Mouse (Mus musculus): Measurements from ENCODE around the gene Pold4.
A peak's percentile ranks its signal among the peaks of the same experiment; 100 is the strongest.

Gene Pold4

DNA sequence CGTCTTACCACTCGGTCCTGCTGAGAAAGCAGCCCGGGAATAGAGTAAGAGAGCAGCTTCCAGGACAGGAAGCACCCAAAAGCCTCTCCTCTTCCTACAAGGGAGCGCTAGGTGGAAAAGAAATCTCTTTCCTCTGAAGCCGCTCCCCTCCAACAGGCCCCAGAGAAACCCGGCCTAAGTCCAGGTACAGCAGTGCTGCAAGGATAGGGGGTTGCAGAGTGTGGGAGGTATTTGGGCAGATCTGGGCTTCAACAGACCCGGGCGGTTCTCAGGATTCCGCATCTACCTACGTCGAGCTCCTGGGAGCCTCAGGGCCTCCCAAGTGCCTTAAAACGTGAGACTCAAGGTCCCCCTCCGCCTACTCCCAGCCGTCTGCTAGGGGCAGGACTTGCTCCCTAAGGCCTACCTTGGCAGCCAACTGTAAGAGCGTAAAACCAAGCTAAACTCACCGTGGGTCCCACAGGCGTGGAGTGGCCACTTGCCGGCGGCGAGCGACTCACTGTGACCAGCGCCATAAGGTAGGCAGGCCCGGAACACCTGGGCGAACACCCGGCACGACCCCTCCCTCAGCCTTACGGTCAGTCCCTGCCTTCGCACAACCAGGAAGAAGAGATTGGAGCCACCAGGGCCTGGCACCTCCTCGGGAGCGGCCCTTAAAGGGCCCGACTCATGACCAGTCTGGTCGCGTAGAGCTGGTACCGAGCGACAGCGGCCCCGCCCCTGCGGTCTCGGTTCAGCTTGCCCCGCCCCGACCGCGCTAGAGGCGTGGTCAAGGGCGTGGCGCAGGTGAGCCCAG, 37.1 kb downstream of the Pold4 start, which contains the start of gene Ssh3:
TSS of gene Ssh3 (minus strand) at position 615 of the 796 bp plus-strand sequence.
- DNase-seq (ENCODE audit: low spot score in 2 of 2), result peak; percentile 35 to 53

DNA sequence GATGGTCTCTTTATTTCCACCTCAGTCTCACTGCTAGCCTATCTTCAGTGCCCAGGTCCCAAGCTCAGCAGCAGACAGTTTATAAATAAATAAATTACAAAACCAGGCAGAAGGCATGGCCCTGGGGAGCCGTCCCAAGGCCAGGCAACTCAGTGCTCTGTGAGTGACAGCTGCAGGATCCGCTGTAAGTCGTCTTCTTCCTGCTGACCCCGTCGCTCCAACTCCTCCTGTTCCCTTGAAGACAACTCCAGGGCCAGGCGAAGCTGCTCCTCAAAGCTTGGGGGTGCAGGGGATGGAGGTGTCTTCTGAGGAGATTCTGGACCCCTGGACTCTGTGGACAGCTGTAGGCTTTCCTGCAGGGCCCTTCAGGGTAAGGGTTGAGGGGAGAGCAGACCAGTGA, 38.5 kb downstream of the Pold4 start:
- DNase-seq (ENCODE audit: low spot score in 2 of 2), result no peak

DNA sequence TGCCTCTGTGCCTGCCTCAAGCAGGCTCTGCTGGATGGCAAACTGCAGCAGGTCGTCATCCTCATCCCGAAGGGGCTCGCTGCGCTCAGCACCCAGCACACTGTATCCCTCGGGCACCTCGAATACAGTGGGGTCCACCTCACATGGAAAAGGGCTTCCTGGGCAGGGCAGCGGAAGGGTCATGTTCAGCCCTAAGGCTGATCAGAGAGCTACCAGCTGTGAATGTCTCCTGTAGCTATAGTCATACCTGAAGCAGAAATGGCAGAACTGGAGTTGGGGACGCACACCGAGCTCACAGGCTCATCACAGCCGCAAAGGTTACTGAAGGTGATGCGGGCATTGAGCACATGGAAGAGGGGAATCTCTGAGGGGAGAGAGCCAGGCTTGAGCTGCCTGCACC, 39.3 kb downstream of the Pold4 start:
- no peak for DNase-seq (ENCODE audit: low spot score in 2 of 2)

DNA sequence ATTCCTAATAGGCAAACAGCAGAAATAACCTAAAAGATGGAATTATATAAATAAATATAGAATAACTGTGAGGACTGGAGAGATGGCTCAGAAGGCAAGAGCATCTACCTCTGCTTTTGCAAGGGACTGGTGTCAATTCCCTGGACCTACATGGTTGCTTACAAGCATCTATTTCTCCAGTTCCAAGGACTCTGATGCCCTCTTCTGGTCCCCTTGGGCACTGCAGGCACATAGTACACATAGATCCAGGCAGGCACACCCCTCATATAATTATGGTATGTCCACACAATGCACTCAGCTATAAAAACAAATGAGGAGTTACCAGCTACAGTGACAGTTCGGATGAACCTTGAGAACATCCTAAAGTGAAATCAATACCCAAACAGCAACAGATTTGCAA, 47.8 kb downstream of the Pold4 start:
- DNase-seq (ENCODE audit: low spot score in 2 of 2), result no peak

DNA sequence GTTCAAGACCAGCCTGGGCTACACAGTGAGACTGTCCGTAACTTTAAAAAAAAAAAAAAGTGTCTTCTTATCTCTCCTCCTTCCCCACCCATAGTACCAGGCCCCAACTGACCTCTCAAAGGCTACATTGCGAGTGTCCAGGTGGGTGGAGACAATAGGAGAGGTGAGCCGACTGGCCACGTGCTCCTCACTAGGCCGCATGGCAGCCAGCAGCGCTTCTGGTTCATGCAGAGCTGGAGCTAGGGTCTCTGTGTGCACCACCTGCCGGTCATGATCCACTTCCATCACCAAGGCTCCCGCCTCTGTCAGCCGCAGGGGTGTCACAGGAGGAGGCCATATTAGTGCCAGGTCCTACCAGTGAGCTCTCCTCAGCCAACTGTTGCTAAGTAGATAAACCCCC, 48.7 kb downstream of the Pold4 start:
- no peak for DNase-seq (ENCODE audit: low spot score in 2 of 2)

DNA sequence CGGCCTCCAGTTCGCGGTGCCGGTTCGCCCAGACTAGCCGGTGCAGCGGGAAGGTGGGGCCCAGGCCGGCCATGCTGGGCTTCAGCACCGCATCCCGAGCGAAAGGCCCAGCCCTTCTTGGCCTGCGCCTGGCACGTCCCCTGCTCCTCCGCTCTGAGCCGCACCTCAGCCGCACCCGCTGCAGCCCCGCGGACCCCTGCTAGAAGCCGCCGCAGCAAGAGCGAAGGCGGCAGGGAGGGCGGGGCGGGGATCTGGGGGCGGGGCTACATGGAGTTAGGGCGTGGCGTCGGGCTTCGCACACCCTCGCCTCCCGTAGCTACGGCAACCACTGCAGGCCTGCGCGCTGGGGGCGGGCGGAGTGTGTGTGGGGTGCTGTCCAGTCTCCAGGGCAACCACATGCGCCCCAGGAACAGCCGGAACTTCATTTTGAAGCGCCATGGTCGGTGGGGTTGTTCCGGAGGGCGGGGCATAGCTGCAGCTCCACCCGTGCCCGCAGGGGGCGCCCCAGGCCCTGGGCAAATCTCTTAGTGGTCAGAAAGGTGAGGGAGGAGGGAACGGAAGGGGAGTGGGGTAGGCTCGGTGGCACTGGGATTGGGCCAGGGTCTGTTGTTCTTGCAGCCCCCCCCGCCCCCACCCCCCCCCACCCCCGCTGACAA, 51.3 kb downstream of the Pold4 start, which contains the start of gene Ankrd13d:
TSS of gene Ankrd13d (minus strand) at position 240 of the 656 bp plus-strand sequence.
- DNase-seq (ENCODE audit: low spot score in 2 of 2), result peak; percentile 92
